10 mouse cellular contexts compared by ENCODE assay signal in genomic region chr2:68468698-68469097, GRCm38 (mm10). TPM values are rescaled to one million over a fixed set of nuclear protein-coding genes. Genes with fewer than 3 reads are reported as not detected.
DNase-seq lines count a peak whose midpoint lies in the region; ATAC-seq and TF ChIP-seq lines count a peak whose summit lies in the region.
"Had no signal": no experiment of that assay in that cellular context is flagged by ENCODE, and none has a peak within 500 bp of the region (broad histone marks: within the 10 kb centered on the region; RNA-seq: fewer than 3 reads in every experiment).

No protein-coding gene starts in this region.

- TF ChIP-seq POLR2A in olfactory bulb, adult 2 months (IDR thresholded peaks at IDR 0.05; ENCODE audit: insufficient read depth, low read depth, low read length) = no peak

- H3K27ac ChIP-seq in gastrocnemius, adult 2 months = no peak overlapping the region
- H3K27ac ChIP-seq in olfactory bulb, adult 2 months (ENCODE audit: insufficient read depth, low read depth, low read length) = no peak overlapping the region

- TF ChIP-seq CTCF in gastrocnemius, adult 2 months (IDR thresholded peaks at IDR 0.05) = peak; percentile 26
- TF ChIP-seq CTCF in olfactory bulb, adult 2 months (IDR thresholded peaks at IDR 0.05; ENCODE audit: insufficient read depth, low read depth, low read length) = 0 out of 2 replicates have a peak, but pooled peaks have one; percentile 36

- 49% methylated on average over 7 of the region's 7 CpGs for WGBS in olfactory bulb, adult 2 months

- peaks cover 31% of the 10 kb centered on the region for H3K4me1 ChIP-seq in olfactory bulb, adult 2 months (ENCODE audit: control insufficient read depth, insufficient read depth, low read length)

- intact Hi-C loops in gastrocnemius, adult 2 months (cut with DNase I) = no loop called here

- ATAC-seq in frontal cortex, adult (ENCODE audit: low TSS enrichment) = no peak

- no peak for DNase-seq in gastrocnemius, adult 2 months
- no peak for DNase-seq in gastrocnemius, postnatal 25 days
- peak; percentile 47 for DNase-seq in CD4-positive helper T cell, adult 2 months (ENCODE audit: low read depth, low spot score)
- DNase-seq in embryo, embryonic 9.5 days (ENCODE audit: extremely low spot score) = peak; percentile 19
- peak; percentile 27 to 48 for DNase-seq in kidney, adult 8-10 months
- DNase-seq in cerebellum, adult 18-20 months = no peak

- no peak overlapping the region for H3K4me3 ChIP-seq in gastrocnemius, adult 2 months
- no peak overlapping the region for H3K4me3 ChIP-seq in olfactory bulb, adult 2 months (ENCODE audit: insufficient read depth, low read depth, low read length)
- H3K4me3 ChIP-seq: erythroblast, embryonic 14.5 days; myocyte had no signal

RNA-seq across cellular contexts. Expression of gene Stk39, which starts 3.4 kb away (rescaled TPM):
- total RNA-seq in gastrocnemius, adult 2 months (2021) = 1 to 10 TPM; 1.9 to 4.1 TPM
- total RNA-seq in gastrocnemius, postnatal 25 days (2021) = 1 to 10 TPM; 4.7 to 4.8 TPM
- not detected in 2 replicates for polyA plus RNA-seq in olfactory bulb, adult 2 months (2012; ENCODE audit: insufficient read depth, insufficient read length, low replicate concordance, missing spikeins)
- polyA plus RNA-seq: erythroblast, embryonic 14.5 days had no signal

Comparison
In these comparisons a context has a peak if more than half of its experiments do, and no peak if none do; other contexts are left out.
1. DNase-seq: peak in CD4-positive helper T cell, adult 2 months (single experiment), embryo, embryonic 9.5 days (single experiment) and kidney, adult 8-10 months (2 of 2); none in gastrocnemius, adult 2 months (single experiment), gastrocnemius, postnatal 25 days (single experiment) and cerebellum, adult 18-20 months (0 of 2).